Mouse (Mus musculus) limb, embryonic 10.5 days (tissue): ENCODE results near the gene Lrp8. TPM values are rescaled to one million over a fixed set of nuclear protein-coding genes. Genes with fewer than 3 reads are reported as not detected.

ENCODE experiments used
- DNase-seq: peaks from one replicate; pipeline ENCODE4 v3.0.0-alpha.2; 2017; ENCODE audit warnings: low spot score
- H3K27ac ChIP-seq: fragments of 300-500 bp; sonication (generic); 2 replicates; pipeline ENCODE4 v1.5.1; 2016; ENCODE audit warnings: mild to moderate bottlenecking
- H3K27me3 ChIP-seq: fragments of 300-500 bp; sonication (generic); 2 replicates; pipeline ENCODE4 v1.6.1; 2016; ENCODE audit warnings: low read depth, mild to moderate bottlenecking; ENCODE audit not compliant: poor library complexity, severe bottlenecking
- H3K36me3 ChIP-seq: fragments of 300-500 bp; sonication (generic); 2 replicates; pipeline ENCODE4 v1.6.1; 2016; ENCODE audit warnings: mild to moderate bottlenecking, moderate library complexity
- H3K4me1 ChIP-seq: fragments of 300-500 bp; sonication (generic); 2 replicates; pipeline ENCODE4 v1.6.1; 2016
- H3K4me3 ChIP-seq: fragments of 300-500 bp; sonication (generic); 2 replicates; pipeline ENCODE4 v1.5.1; 2016; ENCODE audit warnings: mild to moderate bottlenecking, moderate library complexity
- H3K9me3 ChIP-seq: fragments of 300-500 bp; sonication (generic); replicated peaks from 2 replicates; pipeline ENCODE4 v1.6.1; 2016; ENCODE audit warnings: mild to moderate bottlenecking
- WGBS: fragments of 180-500 bp; shearing (Covaris S2); methylation state at CpG from one replicate; pipeline ENCODE4 v1.1.7; 2016; 5-methylcytosine and 5-hydroxymethylcytosine counted together
- polyA plus RNA-seq: library from polyadenylated mRNA; unstranded; fragments of >200 nt; fragmentation: Nextera tagmentation; extraction: Ambion mirVana; gene quantifications from 2 replicates; pipeline ENCODE4 v1.2.1, GENCODE M21; 2016

Gene Lrp8
- 7.3 and 7.9 TPM in 2 replicates for polyA plus RNA-seq

DNA sequence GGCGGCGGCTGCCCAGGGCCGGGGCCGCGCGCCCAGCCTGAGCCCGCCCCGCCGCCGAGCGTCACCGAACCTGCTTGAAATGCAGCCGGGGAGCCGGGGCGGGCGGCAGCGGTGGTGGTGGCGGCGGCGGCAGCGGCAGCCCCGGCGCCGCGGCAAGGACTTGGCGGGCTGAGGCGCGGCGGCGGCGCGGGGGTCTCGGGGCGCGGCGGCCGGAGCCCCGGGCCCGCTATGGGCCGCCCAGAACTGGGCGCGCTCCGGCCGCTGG lies at the start of gene Lrp8:
Lrp8 (plus strand) TSS at position 77 of the 265 bp plus-strand sequence.
- H3K36me3 ChIP-seq = peaks cover 16% of the 10 kb centered on the region; the same call in 1 of the 2 replicates
- 11% methylated on average over 43 of the region's 44 CpGs for WGBS
- peak within 1 kb of the TSS; percentile 86 for H3K27ac ChIP-seq
- H3K4me1 ChIP-seq = peaks cover 41% of the 10 kb centered on the region
- H3K9me3 ChIP-seq = no peaks in the 10 kb centered on the region
- H3K4me3 ChIP-seq = peak within 1 kb of the TSS; percentile 74
- peaks cover 33% of the 10 kb centered on the region for H3K27me3 ChIP-seq
- DNase-seq = no peak

DNA sequence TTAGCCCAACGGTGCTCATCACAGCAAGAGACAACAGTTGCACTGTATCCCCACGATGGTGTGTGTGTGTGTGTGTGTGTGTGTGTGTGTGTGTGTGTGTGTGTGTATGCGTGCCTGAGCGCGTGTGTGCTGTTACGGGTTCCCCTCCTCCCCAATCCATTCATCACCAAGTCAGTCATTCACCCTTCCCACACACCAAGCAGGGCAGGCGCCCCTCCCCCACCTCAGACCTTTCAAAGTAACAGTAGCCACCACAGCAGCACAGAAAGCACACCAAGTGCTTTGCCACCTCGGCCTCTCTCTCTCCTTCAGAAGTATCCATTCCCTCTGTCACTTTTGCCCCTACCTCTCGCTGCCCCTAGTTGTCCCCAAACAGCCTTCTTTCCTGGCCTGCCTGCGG lies 45.8 kb upstream of the Lrp8 start:
- whole genome bisulfite sequencing = 11% methylated on average over 9 of the region's 10 CpGs
- peaks cover 39% of the 10 kb centered on the region for H3K27me3 ChIP-seq
- peaks cover 24% of the 10 kb centered on the region for H3K4me1 ChIP-seq
- no peak overlapping the region for H3K27ac ChIP-seq
- H3K4me3 ChIP-seq = no peak overlapping the region
- H3K36me3 ChIP-seq = no peaks in the 10 kb centered on the region
- DNase-seq = no peak
- no peaks in the 10 kb centered on the region for H3K9me3 ChIP-seq

DNA sequence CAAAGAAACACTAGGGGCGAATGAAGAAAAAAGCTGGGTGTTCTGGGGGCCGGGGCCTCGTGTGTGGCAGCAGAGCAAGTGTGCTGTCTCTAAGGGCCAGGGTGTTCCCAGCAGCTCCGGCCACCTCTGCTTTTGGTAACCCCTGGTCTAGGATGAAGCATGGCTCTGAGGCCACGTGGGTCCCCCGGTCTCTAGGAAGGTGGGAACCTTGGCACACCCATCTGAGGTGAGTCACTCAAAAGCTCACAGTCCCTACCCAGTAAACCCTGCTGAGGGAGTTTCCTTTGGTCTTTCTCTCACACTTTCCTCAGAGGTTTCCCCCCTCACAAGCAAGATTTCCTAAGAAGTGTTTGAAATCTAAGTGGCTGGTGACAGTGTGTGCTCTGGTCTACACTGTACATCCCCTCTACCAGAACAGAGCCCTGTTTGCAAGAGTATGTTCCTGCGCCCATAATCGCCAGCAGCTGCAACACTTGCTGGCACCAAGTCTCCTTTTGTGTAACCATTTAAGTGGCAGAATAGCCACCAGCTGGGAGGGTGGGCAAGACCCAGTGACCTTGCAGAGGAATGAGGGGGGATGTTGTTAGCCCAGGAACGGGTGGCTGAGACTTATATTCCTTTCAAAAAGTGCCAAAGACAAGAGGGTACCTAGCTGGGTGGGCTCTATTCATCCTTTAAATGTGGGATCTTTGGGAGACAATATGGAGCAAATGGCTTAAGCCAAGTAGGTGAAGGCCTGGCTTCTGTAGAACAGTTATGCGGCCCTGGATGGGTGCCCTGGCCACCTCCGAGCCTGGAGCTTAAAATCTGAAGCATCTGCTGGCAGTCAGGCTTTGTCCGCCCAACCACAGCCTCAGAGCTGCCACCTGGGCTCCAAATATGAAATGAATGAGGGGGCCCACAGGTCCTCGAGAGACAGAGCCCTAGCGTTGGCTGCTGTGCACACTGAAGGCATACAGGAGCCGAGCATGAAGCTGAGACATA lies 44.3 kb upstream of the Lrp8 start:
- no peak overlapping the region for H3K27ac ChIP-seq

DNA sequence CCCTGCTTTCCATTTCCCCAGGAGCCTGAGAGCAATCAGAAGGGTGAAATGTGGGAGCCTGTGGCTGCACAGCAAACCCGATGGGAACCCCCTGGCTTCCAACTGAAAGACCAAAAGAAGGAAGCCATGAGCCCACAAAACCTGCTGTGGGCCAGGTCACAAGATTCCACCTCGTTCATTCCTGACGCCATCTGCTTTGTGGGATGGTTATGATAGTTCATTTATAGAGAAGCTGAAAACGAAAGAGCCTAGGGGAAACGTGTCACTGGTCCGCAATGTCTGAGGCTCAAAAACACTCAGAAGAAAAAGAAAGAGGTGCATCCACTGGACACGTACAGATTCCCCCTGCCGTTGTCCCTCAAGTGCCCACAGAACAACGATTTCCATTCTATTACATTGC lies 43.1 kb upstream of the Lrp8 start:
- Histone ChIP-seq H3K9me3 (no peaks in the 10 kb centered on the region), H3K4me1 (peaks cover 18% of the 10 kb centered on the region), H3K27ac (no peak overlapping the region), H3K36me3 (no peaks in the 10 kb centered on the region), H3K4me3 (no peak overlapping the region), H3K27me3 (peaks cover 41% of the 10 kb centered on the region)
- DNase-seq = no peak
- 84% methylated on average over 9 of the region's 9 CpGs for WGBS

More for the DNA sequence above, 44.3 kb upstream of the Lrp8 start:
- Histone ChIP-seq H3K27me3 (peaks cover 41% of the 10 kb centered on the region), H3K36me3 (no peaks in the 10 kb centered on the region), H3K4me1 (peaks cover 18% of the 10 kb centered on the region), H3K9me3 (no peaks in the 10 kb centered on the region), H3K4me3 (no peak overlapping the region)
- WGBS = 72% methylated on average over 15 of the region's 15 CpGs
- DNase-seq = no peak

DNA sequence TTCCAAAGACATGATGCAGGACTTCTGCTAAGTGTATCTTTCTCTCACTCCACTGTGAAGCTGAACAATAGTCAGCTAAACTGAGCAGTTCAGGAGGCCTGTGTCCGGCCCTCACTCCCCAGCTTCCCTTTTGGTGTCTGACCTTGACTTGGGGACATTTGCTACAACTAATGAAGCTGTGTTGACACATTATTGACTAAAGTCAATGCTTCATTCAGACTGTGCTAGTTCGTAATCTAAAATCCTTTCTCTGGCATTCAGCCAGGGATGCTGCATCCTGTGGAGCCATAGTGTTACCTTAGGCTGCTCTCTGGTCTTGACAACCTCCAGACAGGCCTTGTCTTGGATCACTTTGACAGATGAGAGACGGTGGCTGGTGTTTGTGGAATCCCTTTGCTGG lies 39.1 kb upstream of the Lrp8 start:
- DNase-seq = no peak
- WGBS = 80% methylated on average over 3 of the region's 3 CpGs
- no peaks in the 10 kb centered on the region for H3K36me3 ChIP-seq
- peaks cover 12% of the 10 kb centered on the region for H3K4me1 ChIP-seq
- H3K27ac ChIP-seq = no peak overlapping the region
- peaks cover 23% of the 10 kb centered on the region for H3K27me3 ChIP-seq
- no peak overlapping the region for H3K4me3 ChIP-seq
- no peaks in the 10 kb centered on the region for H3K9me3 ChIP-seq

DNA sequence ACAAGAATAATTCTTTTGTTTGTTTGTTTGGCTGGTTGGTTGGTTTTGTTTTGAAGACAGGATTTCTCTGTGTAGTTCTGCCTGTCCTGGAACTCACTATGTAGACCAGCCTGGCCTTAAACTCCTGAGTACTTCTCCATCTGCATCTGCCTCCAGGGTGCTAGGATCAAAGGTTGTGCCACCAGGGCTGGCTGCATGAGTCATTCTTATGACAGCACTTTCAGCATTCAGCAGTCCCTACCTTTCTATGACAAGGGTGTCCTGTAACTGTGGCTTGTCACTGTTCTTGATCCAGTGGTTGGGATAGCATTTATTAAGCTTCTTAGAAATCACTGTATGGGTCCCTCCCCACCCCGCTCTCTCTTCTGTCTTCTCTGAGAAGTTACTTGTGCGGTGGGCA lies 38.5 kb upstream of the Lrp8 start:
- Histone ChIP-seq H3K4me3 (no peak overlapping the region), H3K9me3 (no peaks in the 10 kb centered on the region), H3K4me1 (peaks cover 15% of the 10 kb centered on the region), H3K36me3 (no peaks in the 10 kb centered on the region), H3K27me3 (peaks cover 17% of the 10 kb centered on the region), H3K27ac (no peak overlapping the region)
- WGBS = 93% methylated on average over 2 of the region's 2 CpGs
- DNase-seq = no peak

DNA sequence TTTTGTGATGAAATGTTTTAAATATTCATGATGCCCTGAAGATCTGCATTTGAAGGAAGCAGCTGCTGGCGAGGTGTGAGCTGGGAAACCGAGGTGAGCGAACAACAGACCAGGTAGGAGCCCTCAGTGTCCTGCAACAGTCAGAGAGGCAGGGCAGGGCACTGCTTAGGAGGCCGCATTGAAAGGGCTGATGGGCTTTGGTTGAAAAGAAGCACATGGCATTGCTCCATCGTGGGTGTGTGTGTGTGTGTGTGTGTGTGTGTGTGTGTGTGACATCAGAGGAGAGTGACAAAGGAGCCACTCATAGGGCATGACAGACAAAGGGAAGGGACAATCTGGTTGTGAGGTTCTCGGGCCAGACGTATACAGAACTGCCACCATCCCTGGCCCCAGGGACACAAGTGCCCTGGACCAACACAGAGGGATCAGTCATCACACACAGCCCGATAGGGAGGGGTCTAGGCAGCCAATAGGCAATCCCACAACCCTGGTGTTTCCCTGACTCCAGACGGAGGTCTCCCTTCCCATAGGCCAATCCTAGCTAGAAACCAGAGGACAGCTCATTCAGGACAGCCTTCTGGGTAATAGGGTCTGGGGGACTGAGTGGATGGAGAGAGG lies 36.8 kb upstream of the Lrp8 start:
- H3K27me3 ChIP-seq = peaks cover 10% of the 10 kb centered on the region; the same call in 1 of the 2 replicates
- no peaks in the 10 kb centered on the region for H3K36me3 ChIP-seq
- H3K27ac ChIP-seq = no peak overlapping the region

DNA sequence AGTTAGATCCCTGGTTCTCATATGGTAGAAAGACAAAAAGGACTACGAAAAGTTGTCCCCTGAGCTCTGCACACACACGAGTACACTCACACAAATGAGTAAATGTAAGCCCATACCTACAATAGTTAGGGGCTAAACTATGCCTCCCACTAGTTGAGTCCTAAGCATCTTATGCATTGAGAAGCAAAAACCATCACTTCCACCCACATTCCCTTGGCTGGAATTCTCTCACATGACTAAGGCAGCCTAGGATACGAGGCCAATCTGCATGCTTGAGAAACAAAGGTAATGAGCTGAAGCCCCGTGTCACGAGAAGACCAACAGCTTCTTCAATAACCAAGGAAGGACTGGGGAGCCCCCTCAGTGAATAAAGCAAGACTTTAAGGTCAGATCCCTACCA lies 35.9 kb upstream of the Lrp8 start:
- Histone ChIP-seq H3K27ac (no peak overlapping the region), H3K4me1 (peaks cover 16% of the 10 kb centered on the region), H3K36me3 (no peaks in the 10 kb centered on the region), H3K27me3 (0 out of 2 replicates have a peak, but pooled peaks cover 2% of the 10 kb centered on the region), H3K9me3 (no peaks in the 10 kb centered on the region), H3K4me3 (no peak overlapping the region)
- WGBS = 89% methylated on average over 5 of the region's 5 CpGs
- no peak for DNase-seq

More for the DNA sequence above, 36.8 kb upstream of the Lrp8 start:
- peaks cover 16% of the 10 kb centered on the region for H3K4me1 ChIP-seq
- H3K9me3 ChIP-seq = no peaks in the 10 kb centered on the region
- no peak for DNase-seq
- 64% methylated on average over 9 of the region's 9 CpGs for WGBS
- no peak overlapping the region for H3K4me3 ChIP-seq

DNA sequence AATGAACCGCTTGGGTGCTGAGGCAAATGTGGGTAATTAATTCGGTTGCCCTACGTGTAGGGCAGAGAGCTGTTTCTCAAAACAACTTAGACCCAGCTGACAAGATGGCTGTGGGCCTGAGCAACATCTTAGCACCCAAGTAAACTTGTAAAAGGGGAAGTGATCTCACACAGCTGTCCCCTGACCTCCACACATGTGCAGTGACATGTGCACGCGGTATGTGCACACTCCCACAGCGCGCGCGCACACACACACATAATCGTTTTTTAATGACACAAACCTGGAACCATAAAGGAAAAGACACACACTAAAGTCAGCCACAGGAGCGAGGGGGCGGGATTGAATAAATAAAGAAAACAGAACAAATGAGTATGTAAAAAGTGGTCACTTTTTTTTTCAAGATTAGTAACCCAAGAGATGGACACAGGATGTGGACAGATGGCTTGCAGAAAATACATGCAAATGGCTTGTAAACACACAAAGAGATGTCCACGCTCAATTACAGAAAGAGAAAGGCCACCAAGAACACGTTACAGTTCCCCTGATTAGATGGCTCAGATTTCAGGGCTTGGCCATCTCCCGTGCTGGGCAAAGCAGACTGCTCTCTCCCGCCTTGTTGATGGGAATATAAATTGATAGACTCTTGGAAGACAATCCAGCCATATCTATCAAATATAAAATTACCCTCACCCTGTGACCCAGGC lies 29.8 kb upstream of the Lrp8 start:
- no peak overlapping the region for H3K27ac ChIP-seq

DNA sequence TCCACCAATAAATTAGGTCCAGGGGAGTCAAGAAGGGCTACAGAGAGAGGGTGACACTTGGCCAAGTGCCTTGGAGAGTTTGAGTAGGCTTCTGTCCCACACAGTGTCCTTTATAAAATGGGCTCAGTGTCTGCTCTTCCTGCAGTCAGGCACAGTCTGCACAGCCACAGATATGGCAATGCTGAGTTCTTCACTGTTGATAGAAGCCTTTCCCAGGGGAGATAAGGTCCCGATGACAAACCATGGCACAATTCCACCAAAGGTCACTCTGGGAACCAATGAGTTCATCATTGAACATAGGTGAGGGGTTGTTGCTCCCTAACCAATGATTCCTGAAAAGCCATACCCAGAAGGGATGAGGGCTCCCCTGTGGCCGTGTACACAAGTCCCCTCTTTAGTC lies 27.2 kb upstream of the Lrp8 start:
- no peaks in the 10 kb centered on the region for H3K9me3 ChIP-seq
- H3K4me3 ChIP-seq = no peak overlapping the region
- H3K27me3 ChIP-seq = 0 out of 2 replicates have a peak, but pooled peaks cover 5% of the 10 kb centered on the region
- H3K4me1 ChIP-seq = peaks cover 14% of the 10 kb centered on the region
- H3K36me3 ChIP-seq = no peaks in the 10 kb centered on the region
- no peak overlapping the region for H3K27ac ChIP-seq
- DNase-seq = no peak
- WGBS = 79% methylated on average over 2 of the region's 2 CpGs

More for the DNA sequence above, 29.8 kb upstream of the Lrp8 start:
- Histone ChIP-seq H3K4me3 (no peak overlapping the region), H3K36me3 (no peaks in the 10 kb centered on the region), H3K27me3 (no peaks in the 10 kb centered on the region), H3K4me1 (peaks cover 18% of the 10 kb centered on the region), H3K9me3 (no peaks in the 10 kb centered on the region)
- 86% methylated on average over 16 of the region's 16 CpGs for WGBS
- no peak for DNase-seq

DNA sequence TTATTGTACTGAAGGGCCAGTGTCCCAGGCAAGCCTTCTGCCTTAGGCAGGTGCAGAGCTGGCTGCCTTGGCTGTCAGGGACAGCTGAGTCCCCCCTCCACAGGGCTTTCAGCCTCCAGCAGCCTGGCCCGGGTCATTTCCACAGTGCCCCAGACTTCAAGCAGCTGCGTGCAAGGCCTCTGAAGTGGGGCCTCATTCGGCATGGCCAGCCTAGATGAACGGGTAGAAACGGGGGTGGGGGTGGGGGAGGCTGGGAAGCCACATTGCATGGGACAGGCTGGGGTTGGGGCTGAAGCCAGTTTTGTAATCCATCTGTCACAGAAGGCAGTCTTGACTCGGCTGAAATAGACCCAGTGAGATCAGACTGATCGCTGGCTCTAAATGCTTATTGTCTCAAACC lies 26.4 kb upstream of the Lrp8 start:
- Histone ChIP-seq H3K4me1 (peaks cover 21% of the 10 kb centered on the region), H3K27me3 (peaks cover 9% of the 10 kb centered on the region; the same call in 1 of the 2 replicates), H3K27ac (0 out of 2 replicates have a peak overlapping the region, but pooled peaks have one; percentile 27), H3K9me3 (no peaks in the 10 kb centered on the region), H3K36me3 (no peaks in the 10 kb centered on the region), H3K4me3 (no peak overlapping the region)
- 31% methylated on average over 7 of the region's 7 CpGs for WGBS
- DNase-seq = no peak

DNA sequence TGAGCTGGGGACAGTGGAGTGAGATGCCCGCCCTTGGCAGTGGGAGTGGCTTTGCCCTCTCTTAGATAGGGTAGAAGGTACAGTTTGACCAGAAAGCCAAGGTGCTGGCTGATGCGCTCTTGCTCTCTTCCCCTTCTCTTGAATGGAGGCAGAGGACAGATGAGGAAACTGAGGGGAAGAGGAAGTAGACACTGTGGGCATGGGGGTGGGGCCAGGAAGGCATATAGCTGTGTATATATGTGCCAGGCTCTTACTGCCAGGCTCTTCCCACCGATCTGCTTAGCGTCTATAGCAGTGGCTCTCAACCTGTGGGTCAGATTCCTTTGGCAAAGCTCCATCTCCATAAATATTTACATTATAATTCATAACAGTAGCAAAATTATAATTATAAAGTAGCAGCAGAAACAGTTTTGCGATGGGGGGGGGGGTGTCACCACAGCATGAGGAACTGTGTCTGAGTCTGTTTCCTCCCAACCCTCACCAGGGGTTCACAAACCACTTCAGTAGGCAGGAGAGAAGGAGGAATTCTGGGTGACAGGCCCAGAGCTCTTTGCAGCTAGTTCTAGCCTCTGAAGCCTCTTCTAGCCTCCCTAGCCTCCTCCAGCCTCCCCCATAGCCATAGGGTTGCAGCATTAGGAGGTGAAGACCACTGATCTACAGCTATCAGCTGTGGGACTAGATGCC lies 24.9 kb upstream of the Lrp8 start:
- peaks cover 27% of the 10 kb centered on the region for H3K4me1 ChIP-seq
- no peaks in the 10 kb centered on the region for H3K9me3 ChIP-seq
- no peak overlapping the region for H3K4me3 ChIP-seq
- 93% methylated on average over 5 of the region's 5 CpGs for WGBS
- peaks cover 16% of the 10 kb centered on the region; the same call in 1 of the 2 replicates for H3K27me3 ChIP-seq
- no peak overlapping the region for H3K27ac ChIP-seq
- no peaks in the 10 kb centered on the region for H3K36me3 ChIP-seq
- no peak for DNase-seq
